8 mouse cellular contexts compared by ENCODE assay signal in genomic region chr10:128909567-128910028, GRCm38 (mm10). TPM values are rescaled to one million over a fixed set of nuclear protein-coding genes. Genes with fewer than 3 reads are reported as not detected.
DNase-seq lines count a peak whose midpoint lies in the region; ATAC-seq and TF ChIP-seq lines count a peak whose summit lies in the region.

No protein-coding gene starts in this region.

- no peak for TF ChIP-seq CTCF in Patski (IDR thresholded peaks at IDR 0.05)

- CTCF ChIA-PET in Patski (lab: Charles Lee), result interaction anchor here (1.0 to 2.5 kb wide), 10 partner anchors 13 to 69 kb away, joined by 3 to 8 read pairs (median 4); partner anchors contain the start of genes Bloc1s1 and Rdh5

- POLR2A ChIA-PET in Patski (lab: Charles Lee), result interaction anchor here (0.5 to 3.5 kb wide), 8 partner anchors 9 to 204 kb away, joined by 3 to 28 read pairs (median 4); partner anchors contain the start of genes Bloc1s1, Gdf11 and Rdh5

- H3K36me3 ChIP-seq in hindbrain, embryonic 11.5 days (ENCODE audit: control insufficient read depth, insufficient read depth, low read length), result no peaks in the 10 kb centered on the region

- ATAC-seq in Patski, result peak; percentile 82
- ATAC-seq in hindbrain, embryonic 11.5 days (ENCODE audit: low FRiP score), result peak; percentile 83

- no peaks in the 10 kb centered on the region for H3K27me3 ChIP-seq in Patski
- no peaks in the 10 kb centered on the region; the same call in 1 of the 2 replicates for H3K27me3 ChIP-seq in hindbrain, embryonic 11.5 days (ENCODE audit: control insufficient read depth, insufficient read depth, low read length)

- 0 out of 2 replicates have a peak, but pooled peaks cover 2% of the 10 kb centered on the region for H3K4me1 ChIP-seq in hindbrain, embryonic 11.5 days (replicated peaks; ENCODE audit: control insufficient read depth, insufficient read depth, low read length)

- peak overlapping the region; percentile 78 for H3K4me2 ChIP-seq in hindbrain, embryonic 11.5 days (replicated peaks; ENCODE audit: low read depth, low read length)

- peak overlapping the region; percentile 87 for H3K4me3 ChIP-seq in hindbrain, embryonic 11.5 days (ENCODE audit: low read depth, low read length)

- H3K9ac ChIP-seq in hindbrain, embryonic 11.5 days (ENCODE audit: low read depth, low read length), result peak overlapping the region; percentile 86

- no peaks in the 10 kb centered on the region for H3K9me3 ChIP-seq in hindbrain, embryonic 11.5 days (ENCODE audit: control insufficient read depth, low read length)

- DNase-seq in Patski (ENCODE audit: low read depth, low spot score), result no peak
- DNase-seq in cerebellum, postnatal 10 days, result peak; percentile 88 to 93
- DNase-seq in frontal cortex, postnatal 14 days (ENCODE audit: low spot score in 2 of 2), result peak; percentile 53 to 63
- peak; percentile 84 for DNase-seq in hindbrain, embryonic 11.5 days (ENCODE audit: low spot score)
- peak; percentile 71 to 78 for DNase-seq in layer of hippocampus, postnatal 36 days
- peak; percentile 81 for DNase-seq in lung, postnatal 14 days
- peak; percentile 55 for DNase-seq in retina, adult 2 months (ENCODE audit: low read depth, low spot score)
- no peak for DNase-seq in thymus, adult 18-20 months

- H3K27ac ChIP-seq in hindbrain, embryonic 11.5 days (ENCODE audit: low read depth, low read length), result peak overlapping the region; percentile 56; the same call in 1 of the 2 replicates

- WGBS in hindbrain, embryonic 11.5 days, result under 1% methylated on average over 36 of the region's 41 CpGs

- in situ Hi-C loops in Patski (cut with MboI; ENCODE audit: low pct_unique_long_range_greater_than_20kb), result loop anchor here (25.0 kb wide), 1 partner anchor 1247 kb away; the partner anchor contains the start of genes Nab2 and Nemp1

RNA-seq across cellular contexts. Expression of gene Cd63, which starts 8.8 kb away (rescaled TPM):
- 2,035 TPM for polyA plus RNA-seq in Patski (2021)
- polyA plus RNA-seq in hindbrain, embryonic 11.5 days (2014; fragmentation: Nextera tagmentation; extraction: Ambion mirVana), result 215 and 216 TPM in 2 replicates
- total RNA-seq in layer of hippocampus, postnatal 36 days (2021), result 10 to 100 TPM; 77.8 to 79.7 TPM

RNA-seq across cellular contexts. Expression of gene Rdh5, which starts 13.1 kb away (rescaled TPM):
- 10.8 TPM for polyA plus RNA-seq in Patski (2021)
- polyA plus RNA-seq in hindbrain, embryonic 11.5 days (2014; fragmentation: Nextera tagmentation; extraction: Ambion mirVana), result 11.6 and 12.1 TPM in 2 replicates
- 1 to 10 TPM; 6.4 to 8.9 TPM for total RNA-seq in layer of hippocampus, postnatal 36 days (2021)

RNA-seq across cellular contexts. Expression of gene Bloc1s1, which starts 14.2 kb away (rescaled TPM):
- 203 TPM for polyA plus RNA-seq in Patski (2021)
- polyA plus RNA-seq in hindbrain, embryonic 11.5 days (2014; fragmentation: Nextera tagmentation; extraction: Ambion mirVana), result 260 and 269 TPM in 2 replicates
- 10 to 100 TPM; 92.9 to 94.1 TPM for total RNA-seq in layer of hippocampus, postnatal 36 days (2021)

RNA-seq across cellular contexts. Expression of gene Gdf11, which starts 18.1 kb away (rescaled TPM):
- polyA plus RNA-seq in Patski (2021), result 62.3 TPM
- polyA plus RNA-seq in hindbrain, embryonic 11.5 days (2014; fragmentation: Nextera tagmentation; extraction: Ambion mirVana), result 10.5 and 11.5 TPM in 2 replicates
- total RNA-seq in layer of hippocampus, postnatal 36 days (2021), result 10 to 100 TPM; 20.4 to 22.7 TPM

RNA-seq across cellular contexts. Expression of gene Itga7, which starts 24.0 kb away (rescaled TPM):
- polyA plus RNA-seq in Patski (2021), result 20.3 TPM
- polyA plus RNA-seq in hindbrain, embryonic 11.5 days (2014; fragmentation: Nextera tagmentation; extraction: Ambion mirVana), result 1.7 and 3.0 TPM in 2 replicates
- 10 to 100 TPM; 30.1 to 35.4 TPM for total RNA-seq in layer of hippocampus, postnatal 36 days (2021)

Comparison
In these comparisons a context has a peak if more than half of its experiments do, and no peak if none do; other contexts are left out.
1. DNase-seq: peak in cerebellum, postnatal 10 days (2 of 2), frontal cortex, postnatal 14 days (2 of 2), hindbrain, embryonic 11.5 days (single experiment), layer of hippocampus, postnatal 36 days (2 of 2), lung, postnatal 14 days (single experiment) and retina, adult 2 months (single experiment); none in Patski (single experiment) and thymus, adult 18-20 months (0 of 2).